Mouse (Mus musculus) neural tube, embryonic 11.5 days (tissue): ENCODE data around the gene Nacc2. TPM values are rescaled to one million over a fixed set of nuclear protein-coding genes. Genes with fewer than 3 reads are reported as not detected.

ENCODE experiments used
- ATAC-seq: fragments of 200-750 bp; cut with Nextera tagmentation; 2 replicates; pipeline ENCODE4 v1.8.0; 2017; ENCODE audit warnings: moderate number of reproducible peaks, mild to moderate bottlenecking, moderate TSS enrichment, moderate library complexity; ENCODE audit not compliant: insufficient read depth, low FRiP score, low TSS enrichment
- DNase-seq: peaks from one replicate; pipeline ENCODE4 v3.0.0-alpha.2; 2015; ENCODE audit warnings: low spot score
- H3K27ac ChIP-seq: fragments of 300-500 bp; sonication (generic); 2 replicates; pipeline ENCODE4 v1.5.1; 2014; ENCODE audit warnings: low read depth, mild to moderate bottlenecking, low read length
- H3K27me3 ChIP-seq: fragments of 300-500 bp; sonication (generic); 2 replicates; pipeline ENCODE4 v1.6.1; 2014; ENCODE audit warnings: mild to moderate bottlenecking, low read length, mixed read lengths; ENCODE audit not compliant: control insufficient read depth, insufficient read depth
- H3K36me3 ChIP-seq: fragments of 300-500 bp; sonication (generic); 2 replicates; pipeline ENCODE4 v1.6.1; 2014; ENCODE audit warnings: mild to moderate bottlenecking, low read length, moderate library complexity, mixed read lengths; ENCODE audit not compliant: control insufficient read depth, insufficient read depth
- H3K4me1 ChIP-seq: fragments of 300-500 bp; sonication (generic); 2 replicates; pipeline ENCODE4 v1.6.1; 2014; ENCODE audit warnings: low read length, mixed read lengths; ENCODE audit not compliant: control insufficient read depth, insufficient read depth
- H3K4me2 ChIP-seq: fragments of 300-500 bp; sonication (generic); 2 replicates; pipeline ENCODE4 v1.6.1; 2014; ENCODE audit warnings: low read depth, mild to moderate bottlenecking, moderate library complexity
- H3K4me3 ChIP-seq: fragments of 300-500 bp; sonication (generic); 2 replicates; pipeline ENCODE4 v1.5.1; 2014; ENCODE audit warnings: low read depth, low read length
- H3K9ac ChIP-seq: fragments of 300-500 bp; sonication (generic); 2 replicates; pipeline ENCODE4 v1.6.1; 2014; ENCODE audit warnings: mild to moderate bottlenecking, low read length
- H3K9me3 ChIP-seq: fragments of 300-500 bp; sonication (generic); 2 replicates; pipeline ENCODE4 v1.6.1; 2016; ENCODE audit warnings: low read length; ENCODE audit not compliant: control insufficient read depth
- WGBS: fragments of 180-500 bp; shearing (Covaris S2); extraction: QIAGEN DNeasy Blood & Tissue Kit; methylation state at CpG from one replicate; pipeline ENCODE4 v1.1.7; 2014; 5-methylcytosine and 5-hydroxymethylcytosine counted together
- polyA plus RNA-seq: library from polyadenylated mRNA; unstranded; fragments of >200 nt; fragmentation: Nextera tagmentation; extraction: Ambion mirVana; gene quantifications from 2 replicates; pipeline ENCODE4 v1.2.1, GENCODE M21; 2014

The Nacc2 gene
- polyA plus RNA-seq, 1 experiment from 2014 or later: 9.8 TPM

GRCm38 (mm10) chr2:26118584-26119309, 4.3 kb downstream of the Nacc2 start:
- no peak for DNase-seq
- H3K9ac ChIP-seq: no peak overlapping the region

GRCm38 (mm10) chr2:26117580-26117979, 5.4 kb downstream of the Nacc2 start:
- H3K9me3 ChIP-seq: no peaks in the 10 kb centered on the region
- H3K4me3 ChIP-seq: no peak overlapping the region
- DNase-seq (no peak), ATAC-seq (no peak)
- no peak overlapping the region for H3K27ac ChIP-seq
- no peak overlapping the region for H3K4me2 ChIP-seq
- WGBS: 70% methylated on average over 1 of the region's 1 CpGs
- no peak overlapping the region for H3K9ac ChIP-seq
- peaks cover 21% of the 10 kb centered on the region for H3K27me3 ChIP-seq
- peaks cover 6% of the 10 kb centered on the region; the same call in 1 of the 2 replicates for H3K4me1 ChIP-seq
- H3K36me3 ChIP-seq: no peaks in the 10 kb centered on the region

More at GRCm38 (mm10) chr2:26118584-26119309, 4.3 kb downstream of the Nacc2 start:
- Histone ChIP-seq H3K27ac (no peak overlapping the region), H3K9me3 (no peaks in the 10 kb centered on the region), H3K27me3 (peaks cover 29% of the 10 kb centered on the region), H3K36me3 (no peaks in the 10 kb centered on the region), H3K4me1 (peaks cover 12% of the 10 kb centered on the region), H3K4me3 (no peak overlapping the region), H3K4me2 (no peak overlapping the region)
- no peak for ATAC-seq
- 40% methylated on average over 4 of the region's 4 CpGs for WGBS

- DNase-seq: no peak
- H3K4me3 ChIP-seq: no peak overlapping the region
- H3K9me3 ChIP-seq: no peaks in the 10 kb centered on the region
- H3K4me1 ChIP-seq: no peaks in the 10 kb centered on the region
- WGBS: 77% methylated on average over 3 of the region's 3 CpGs
- no peak overlapping the region for H3K9ac ChIP-seq
- no peak for ATAC-seq
- H3K4me2 ChIP-seq: no peak overlapping the region
- H3K36me3 ChIP-seq: no peaks in the 10 kb centered on the region
- H3K27ac ChIP-seq: no peak overlapping the region
- peaks cover 11% of the 10 kb centered on the region for H3K27me3 ChIP-seq
These were observed 6.5 kb downstream of the Nacc2 start for GRCm38 (mm10) chr2:26116550-26116949.

GRCm38 (mm10) chr2:26115215-26115614, 7.8 kb downstream of the Nacc2 start:
- H3K4me2 ChIP-seq: no peak overlapping the region
- WGBS: 81% methylated on average over 6 of the region's 6 CpGs
- no peak overlapping the region for H3K9ac ChIP-seq
- H3K9me3 ChIP-seq: no peaks in the 10 kb centered on the region
- DNase-seq: no peak
- H3K4me1 ChIP-seq: no peaks in the 10 kb centered on the region
- no peak overlapping the region for H3K4me3 ChIP-seq
- no peak overlapping the region for H3K27ac ChIP-seq
- no peaks in the 10 kb centered on the region; the same call in 1 of the 2 replicates for H3K27me3 ChIP-seq
- ATAC-seq: no peak
- H3K36me3 ChIP-seq: no peaks in the 10 kb centered on the region

GRCm38 (mm10) chr2:26108237-26108636, 14.8 kb downstream of the Nacc2 start:
- 78% methylated on average over 6 of the region's 6 CpGs for WGBS
- Histone ChIP-seq H3K27me3 (no peaks in the 10 kb centered on the region), H3K4me2 (no peak overlapping the region), H3K4me1 (no peaks in the 10 kb centered on the region), H3K4me3 (no peak overlapping the region), H3K9me3 (no peaks in the 10 kb centered on the region), H3K9ac (no peak overlapping the region), H3K36me3 (no peaks in the 10 kb centered on the region), H3K27ac (no peak overlapping the region)
- no peak for ATAC-seq
- DNase-seq: no peak

- no peaks in the 10 kb centered on the region for H3K9me3 ChIP-seq
- H3K4me2 ChIP-seq: no peak overlapping the region
- H3K27ac ChIP-seq: no peak overlapping the region
- no peak overlapping the region for H3K4me3 ChIP-seq
- no peak for DNase-seq
- no peak overlapping the region for H3K9ac ChIP-seq
- ATAC-seq: no peak
- H3K4me1 ChIP-seq: no peaks in the 10 kb centered on the region
- 90% methylated on average over 8 of the region's 8 CpGs for WGBS
- no peaks in the 10 kb centered on the region for H3K36me3 ChIP-seq
- no peaks in the 10 kb centered on the region for H3K27me3 ChIP-seq
These were observed 16.0 kb downstream of the Nacc2 start for GRCm38 (mm10) chr2:26107011-26107410.

- DNase-seq (no peak), ATAC-seq (no peak)
- no peak overlapping the region for H3K4me3 ChIP-seq
- WGBS: 97% methylated on average over 2 of the region's 2 CpGs
- no peak overlapping the region for H3K9ac ChIP-seq
- H3K27ac ChIP-seq: no peak overlapping the region
- no peak overlapping the region for H3K4me2 ChIP-seq
- H3K36me3 ChIP-seq: no peaks in the 10 kb centered on the region
- no peaks in the 10 kb centered on the region for H3K27me3 ChIP-seq
- H3K4me1 ChIP-seq: no peaks in the 10 kb centered on the region
- H3K9me3 ChIP-seq: no peaks in the 10 kb centered on the region
These were observed 16.8 kb downstream of the Nacc2 start for GRCm38 (mm10) chr2:26106233-26106632.

- DNase-seq (no peak), ATAC-seq (no peak)
- 82% methylated on average over 4 of the region's 4 CpGs for WGBS
- H3K4me1 ChIP-seq: no peaks in the 10 kb centered on the region
- H3K9ac ChIP-seq: no peak overlapping the region
- H3K27ac ChIP-seq: no peak overlapping the region
- no peak overlapping the region for H3K4me3 ChIP-seq
- no peaks in the 10 kb centered on the region for H3K27me3 ChIP-seq
- no peaks in the 10 kb centered on the region for H3K9me3 ChIP-seq
- H3K36me3 ChIP-seq: no peaks in the 10 kb centered on the region
- H3K4me2 ChIP-seq: no peak overlapping the region
These were observed 22.7 kb downstream of the Nacc2 start for GRCm38 (mm10) chr2:26100296-26100695.

GRCm38 (mm10) chr2:26099851-26100250, 23.2 kb downstream of the Nacc2 start:
- Histone ChIP-seq H3K9ac (no peak overlapping the region), H3K4me3 (no peak overlapping the region), H3K9me3 (no peaks in the 10 kb centered on the region), H3K27me3 (no peaks in the 10 kb centered on the region), H3K27ac (no peak overlapping the region), H3K4me2 (no peak overlapping the region), H3K4me1 (no peaks in the 10 kb centered on the region), H3K36me3 (no peaks in the 10 kb centered on the region)
- 68% methylated on average over 1 of the region's 1 CpGs for WGBS
- ATAC-seq (no peak), DNase-seq (no peak)
